Mouse (Mus musculus): ENCODE data around the gene Entpd7. TPM values are rescaled to one million over a fixed set of nuclear protein-coding genes. Genes with fewer than 3 reads are reported as not detected.

Gene Entpd7
- 6.7 and 9.2 TPM in 2 replicates for polyA plus RNA-seq (2014; fragmentation: Nextera tagmentation; extraction: Ambion mirVana)

GRCm38 (mm10) chr19:43689419-43690246 is at the start of gene Entpd7:
Entpd7 (plus strand) TSS chr19:43689672.
- Histone ChIP-seq H3K4me2 (ENCODE audit: low read length) (peak within 1 kb of the TSS; percentile 83), H3K9me3 (replicated peaks; ENCODE audit: control insufficient read depth, low read length) (no peaks in the 10 kb centered on the region), H3K9ac (ENCODE audit: low read length) (peak within 1 kb of the TSS; percentile 86), H3K27me3 (replicated peaks; ENCODE audit: control insufficient read depth, insufficient read depth, low read length) (no peaks in the 10 kb centered on the region), H3K4me3 (ENCODE audit: low read depth, low read length) (peak within 1 kb of the TSS; percentile 84), H3K36me3 (ENCODE audit: control insufficient read depth, insufficient read depth, low read length) (no peaks in the 10 kb centered on the region), H3K4me1 (ENCODE audit: control insufficient read depth, insufficient read depth, low read length) (peaks cover 3% of the 10 kb centered on the region; the same call in 1 of the 2 replicates), H3K27ac (ENCODE audit: low read depth, low read length) (peak within 1 kb of the TSS; percentile 72)
- WGBS = under 1% methylated on average over 59 of the region's 60 CpGs
- DNase-seq (ENCODE audit: low spot score) (peak; percentile 97), ATAC-seq (peak; percentile 99)

DNA sequence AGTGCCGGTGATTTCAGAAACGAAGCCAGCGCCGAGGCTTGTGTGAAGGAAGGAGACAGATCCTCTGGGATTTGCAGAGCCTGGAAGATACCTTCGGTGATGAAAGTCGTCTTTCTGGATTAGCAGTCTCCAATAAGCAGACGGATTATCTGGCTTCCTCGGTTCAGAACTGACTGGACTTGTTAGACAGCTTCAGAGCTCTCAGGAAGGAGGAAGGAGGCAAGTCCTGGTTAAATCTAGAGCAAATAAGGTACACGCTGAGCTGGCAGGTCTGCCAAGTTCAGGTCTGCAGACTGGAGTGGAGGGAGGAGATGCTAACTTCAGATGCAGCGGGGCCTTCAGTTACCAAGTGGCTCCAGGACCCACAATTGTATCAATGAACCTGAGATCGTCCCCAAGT is 47.6 kb upstream of the Entpd7 start:
- no peak for DNase-seq (ENCODE audit: low spot score)
- H3K36me3 ChIP-seq (ENCODE audit: control insufficient read depth, insufficient read depth, low read length) = no peaks in the 10 kb centered on the region
- H3K4me2 ChIP-seq (ENCODE audit: low read length) = no peak overlapping the region
- H3K4me3 ChIP-seq (ENCODE audit: low read depth, low read length) = no peak overlapping the region
- H3K9ac ChIP-seq (ENCODE audit: low read length) = no peak overlapping the region
- no peak for ATAC-seq
- 74% methylated on average over 11 of the region's 11 CpGs for WGBS
- no peaks in the 10 kb centered on the region for H3K27me3 ChIP-seq (replicated peaks; ENCODE audit: control insufficient read depth, insufficient read depth, low read length)
- H3K4me1 ChIP-seq (ENCODE audit: control insufficient read depth, insufficient read depth, low read length) = no peaks in the 10 kb centered on the region
- H3K9me3 ChIP-seq (replicated peaks; ENCODE audit: control insufficient read depth, low read length) = no peaks in the 10 kb centered on the region
- H3K27ac ChIP-seq (ENCODE audit: low read depth, low read length) = no peak overlapping the region

GRCm38 (mm10) chr19:43642843-43643242 is 46.6 kb upstream of the Entpd7 start:
- no peaks in the 10 kb centered on the region for H3K4me1 ChIP-seq (ENCODE audit: control insufficient read depth, insufficient read depth, low read length)
- H3K4me3 ChIP-seq (ENCODE audit: low read depth, low read length) = no peak overlapping the region
- H3K27me3 ChIP-seq (replicated peaks; ENCODE audit: control insufficient read depth, insufficient read depth, low read length) = no peaks in the 10 kb centered on the region
- whole genome bisulfite sequencing = 86% methylated on average over 9 of the region's 9 CpGs
- DNase-seq (ENCODE audit: low spot score) = no peak
- H3K9me3 ChIP-seq (replicated peaks; ENCODE audit: control insufficient read depth, low read length) = no peaks in the 10 kb centered on the region
- no peaks in the 10 kb centered on the region for H3K36me3 ChIP-seq (ENCODE audit: control insufficient read depth, insufficient read depth, low read length)
- H3K4me2 ChIP-seq (ENCODE audit: low read length) = no peak overlapping the region
- ATAC-seq = no peak
- no peak overlapping the region for H3K9ac ChIP-seq (ENCODE audit: low read length)
- H3K27ac ChIP-seq (ENCODE audit: low read depth, low read length) = no peak overlapping the region

DNA sequence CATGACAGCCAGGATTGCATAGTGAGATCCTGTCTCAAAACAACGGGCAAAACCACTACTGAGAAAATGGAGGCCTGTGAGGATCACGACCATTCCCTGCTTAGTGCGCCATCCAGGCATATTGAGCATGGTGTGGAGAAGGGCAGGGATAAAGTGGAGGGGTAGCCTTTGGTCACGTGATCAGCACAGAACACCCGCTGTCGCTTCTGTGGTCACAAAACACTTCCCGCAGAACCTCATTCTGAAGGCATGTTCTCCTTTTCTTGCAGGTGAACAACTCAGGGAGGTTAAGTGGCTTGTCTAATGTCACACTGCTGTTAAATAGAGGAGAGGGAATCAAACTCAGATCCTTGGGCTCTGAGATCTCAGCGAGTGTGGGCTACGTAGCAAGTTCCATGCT is 44.0 kb upstream of the Entpd7 start:
- H3K4me3 ChIP-seq (ENCODE audit: low read depth, low read length) = no peak overlapping the region
- no peak overlapping the region for H3K9ac ChIP-seq (ENCODE audit: low read length)
- no peak overlapping the region for H3K4me2 ChIP-seq (ENCODE audit: low read length)
- no peaks in the 10 kb centered on the region for H3K9me3 ChIP-seq (replicated peaks; ENCODE audit: control insufficient read depth, low read length)
- no peaks in the 10 kb centered on the region for H3K36me3 ChIP-seq (ENCODE audit: control insufficient read depth, insufficient read depth, low read length)
- H3K4me1 ChIP-seq (ENCODE audit: control insufficient read depth, insufficient read depth, low read length) = no peaks in the 10 kb centered on the region
- 86% methylated on average over 9 of the region's 9 CpGs for WGBS
- no peak overlapping the region for H3K27ac ChIP-seq (ENCODE audit: low read depth, low read length)
- no peak for ATAC-seq
- DNase-seq (ENCODE audit: low spot score) = no peak
- H3K27me3 ChIP-seq (replicated peaks; ENCODE audit: control insufficient read depth, insufficient read depth, low read length) = no peaks in the 10 kb centered on the region

DNA sequence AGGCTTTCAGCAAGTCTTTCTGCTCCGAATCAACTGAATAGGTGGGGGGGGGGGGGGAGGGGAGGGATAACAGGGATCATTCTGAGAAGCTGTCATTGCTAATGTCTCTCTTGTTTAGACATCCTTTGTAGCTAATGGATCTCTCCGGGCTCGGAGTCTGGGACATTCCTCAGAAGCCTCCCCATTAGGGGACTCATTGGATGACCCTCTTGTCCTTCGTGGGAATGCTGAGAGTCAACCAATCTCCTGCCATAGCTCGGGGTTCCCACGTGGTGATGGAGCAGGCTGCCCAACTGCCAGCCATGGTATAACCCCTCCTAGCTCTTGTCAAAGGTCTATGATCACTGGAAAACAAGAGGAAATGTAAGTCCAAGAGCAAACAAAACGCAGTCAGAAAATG is 42.6 kb upstream of the Entpd7 start:
- H3K36me3 ChIP-seq (ENCODE audit: control insufficient read depth, insufficient read depth, low read length) = no peaks in the 10 kb centered on the region
- H3K9ac ChIP-seq (ENCODE audit: low read length) = no peak overlapping the region
- no peak overlapping the region for H3K4me2 ChIP-seq (ENCODE audit: low read length)
- H3K27ac ChIP-seq (ENCODE audit: low read depth, low read length) = no peak overlapping the region
- no peaks in the 10 kb centered on the region for H3K4me1 ChIP-seq (ENCODE audit: control insufficient read depth, insufficient read depth, low read length)
- DNase-seq (ENCODE audit: low spot score) = no peak
- no peak overlapping the region for H3K4me3 ChIP-seq (ENCODE audit: low read depth, low read length)
- no peaks in the 10 kb centered on the region for H3K27me3 ChIP-seq (replicated peaks; ENCODE audit: control insufficient read depth, insufficient read depth, low read length)
- 61% methylated on average over 7 of the region's 7 CpGs for WGBS
- no peaks in the 10 kb centered on the region for H3K9me3 ChIP-seq (replicated peaks; ENCODE audit: control insufficient read depth, low read length)
- no peak for ATAC-seq

- H3K4me1 ChIP-seq (ENCODE audit: control insufficient read depth, insufficient read depth, low read length) = no peaks in the 10 kb centered on the region
- H3K4me2 ChIP-seq (ENCODE audit: low read length) = no peak overlapping the region
- H3K9ac ChIP-seq (ENCODE audit: low read length) = no peak overlapping the region
- H3K36me3 ChIP-seq (ENCODE audit: control insufficient read depth, insufficient read depth, low read length) = no peaks in the 10 kb centered on the region
- no peak overlapping the region for H3K27ac ChIP-seq (ENCODE audit: low read depth, low read length)
- no peak overlapping the region for H3K4me3 ChIP-seq (ENCODE audit: low read depth, low read length)
- H3K27me3 ChIP-seq (replicated peaks; ENCODE audit: control insufficient read depth, insufficient read depth, low read length) = no peaks in the 10 kb centered on the region
- 96% methylated on average over 9 of the region's 9 CpGs for WGBS
- DNase-seq (ENCODE audit: low spot score) = no peak
- H3K9me3 ChIP-seq (replicated peaks; ENCODE audit: control insufficient read depth, low read length) = no peaks in the 10 kb centered on the region
- no peak for ATAC-seq
These were observed 42.2 kb upstream of the Entpd7 start for GRCm38 (mm10) chr19:43647261-43647660.

GRCm38 (mm10) chr19:43648343-43648742 is 41.1 kb upstream of the Entpd7 start:
- no peaks in the 10 kb centered on the region for H3K27me3 ChIP-seq (replicated peaks; ENCODE audit: control insufficient read depth, insufficient read depth, low read length)
- H3K4me3 ChIP-seq (ENCODE audit: low read depth, low read length) = no peak overlapping the region
- H3K4me2 ChIP-seq (ENCODE audit: low read length) = no peak overlapping the region
- no peaks in the 10 kb centered on the region for H3K9me3 ChIP-seq (replicated peaks; ENCODE audit: control insufficient read depth, low read length)
- no peaks in the 10 kb centered on the region for H3K36me3 ChIP-seq (ENCODE audit: control insufficient read depth, insufficient read depth, low read length)
- no peak overlapping the region for H3K27ac ChIP-seq (ENCODE audit: low read depth, low read length)
- DNase-seq (ENCODE audit: low spot score) (no peak), ATAC-seq (no peak)
- 94% methylated on average over 4 of the region's 4 CpGs for WGBS
- no peaks in the 10 kb centered on the region for H3K4me1 ChIP-seq (ENCODE audit: control insufficient read depth, insufficient read depth, low read length)
- H3K9ac ChIP-seq (ENCODE audit: low read length) = no peak overlapping the region

GRCm38 (mm10) chr19:43651241-43651785 is 38.2 kb upstream of the Entpd7 start:
- Histone ChIP-seq H3K27ac (ENCODE audit: low read depth, low read length) (no peak overlapping the region), H3K4me1 (ENCODE audit: control insufficient read depth, insufficient read depth, low read length) (no peaks in the 10 kb centered on the region), H3K9ac (ENCODE audit: low read length) (no peak overlapping the region), H3K4me2 (ENCODE audit: low read length) (no peak overlapping the region), H3K4me3 (ENCODE audit: low read depth, low read length) (no peak overlapping the region), H3K9me3 (replicated peaks; ENCODE audit: control insufficient read depth, low read length) (no peaks in the 10 kb centered on the region), H3K27me3 (replicated peaks; ENCODE audit: control insufficient read depth, insufficient read depth, low read length) (no peaks in the 10 kb centered on the region), H3K36me3 (ENCODE audit: control insufficient read depth, insufficient read depth, low read length) (no peaks in the 10 kb centered on the region)
- 61% methylated on average over 8 of the region's 8 CpGs for whole genome bisulfite sequencing
- DNase-seq (ENCODE audit: low spot score) (no peak), ATAC-seq (no peak)

All from forebrain, embryonic 14.5 days (tissue).